Mouse (Mus musculus) cortical plate, adult 2 months (tissue): ENCODE results near the gene Ap4s1. TPM values are rescaled to one million over a fixed set of nuclear protein-coding genes. Genes with fewer than 3 reads are reported as not detected.

Source experiments
- H3K27ac ChIP-seq: fragments of 200-500 bp; 2 replicates; pipeline ENCODE4 v1.5.1; 2012; ENCODE audit warnings: low read length, control low read depth, inconsistent platforms; ENCODE audit not compliant: insufficient read depth
- H3K4me1 ChIP-seq: fragments of 200-500 bp; 2 replicates; pipeline ENCODE4 v1.6.1; 2011; ENCODE audit warnings: low read length; ENCODE audit not compliant: control insufficient read depth, insufficient read depth
- H3K4me3 ChIP-seq: fragments of 200-500 bp; 2 replicates; pipeline ENCODE4 v1.5.1; 2011; ENCODE audit warnings: mild to moderate bottlenecking, low read length, control low read depth; ENCODE audit not compliant: insufficient read depth
- CTCF ChIP-seq: fragments of 200-500 bp; IDR thresholded peaks from 2 replicates; pipeline ENCODE4 v1.5.1; 2011; ENCODE audit warnings: mild to moderate bottlenecking, control low read depth, low read length; ENCODE audit not compliant: insufficient read depth; ENCODE audit errors: extremely low read depth
- POLR2A ChIP-seq: fragments of 200-500 bp; IDR thresholded peaks from 2 replicates; pipeline ENCODE4 v1.6.1; 2011; ENCODE audit warnings: mild to moderate bottlenecking, low read length, control low read depth; ENCODE audit not compliant: insufficient read depth; ENCODE audit errors: extremely low read depth
- polyA plus RNA-seq: library from polyadenylated mRNA; depleted of rRNA; stranded (reverse); fragments of >200 nt; gene quantifications from 2 replicates; pipeline ENCODE4 v1.2.3, GENCODE M21; 2012

Gene Ap4s1
- polyA plus RNA-seq, 1 experiment = 52.6 TPM

GRCm38 (mm10) chr12:51703859-51704258, 13.0 kb downstream of the Ap4s1 start:
- peaks cover 1% of the 10 kb centered on the region; the same call in 1 of the 2 replicates for H3K4me1 ChIP-seq
- H3K4me3 ChIP-seq = no peak overlapping the region
- TF ChIP-seq CTCF (no peak), POLR2A (no peak)
- no peak overlapping the region for H3K27ac ChIP-seq

GRCm38 (mm10) chr12:51704572-51704971, 13.7 kb downstream of the Ap4s1 start:
- no peak overlapping the region for H3K4me3 ChIP-seq
- peaks cover 4% of the 10 kb centered on the region for H3K4me1 ChIP-seq
- no peak for TF ChIP-seq CTCF
- TF ChIP-seq POLR2A = no peak
- H3K27ac ChIP-seq = no peak overlapping the region

DNA sequence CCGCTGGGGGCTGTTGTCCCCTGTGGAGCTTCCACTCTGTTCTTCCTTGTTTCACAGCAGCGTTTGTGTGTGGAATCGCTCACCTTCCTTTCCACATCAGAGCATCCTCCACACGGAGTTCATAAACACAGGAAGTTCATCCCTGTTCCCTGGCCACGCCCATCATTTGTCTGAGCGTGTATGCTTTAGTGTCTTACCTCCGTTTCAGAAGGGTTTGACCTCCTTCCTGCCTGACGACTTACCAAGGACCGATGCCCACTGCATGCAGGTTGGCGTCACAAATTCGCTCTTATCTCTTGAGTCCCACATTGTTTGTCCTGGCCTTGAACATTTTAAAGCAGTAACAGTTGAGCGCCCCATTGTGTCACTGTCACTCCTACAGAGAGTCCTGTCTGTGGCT, 14.9 kb downstream of the Ap4s1 start:
- Histone ChIP-seq H3K27ac (no peak overlapping the region), H3K4me1 (peaks cover 7% of the 10 kb centered on the region), H3K4me3 (no peak overlapping the region)
- no peak for TF ChIP-seq POLR2A
- TF ChIP-seq CTCF = no peak

- H3K4me3 ChIP-seq = no peak overlapping the region
- H3K4me1 ChIP-seq = peaks cover 7% of the 10 kb centered on the region
- TF ChIP-seq POLR2A (no peak), CTCF (no peak)
- H3K27ac ChIP-seq = no peak overlapping the region
Measured at GRCm38 (mm10) chr12:51706673-51707235, 15.9 kb downstream of the Ap4s1 start.

DNA sequence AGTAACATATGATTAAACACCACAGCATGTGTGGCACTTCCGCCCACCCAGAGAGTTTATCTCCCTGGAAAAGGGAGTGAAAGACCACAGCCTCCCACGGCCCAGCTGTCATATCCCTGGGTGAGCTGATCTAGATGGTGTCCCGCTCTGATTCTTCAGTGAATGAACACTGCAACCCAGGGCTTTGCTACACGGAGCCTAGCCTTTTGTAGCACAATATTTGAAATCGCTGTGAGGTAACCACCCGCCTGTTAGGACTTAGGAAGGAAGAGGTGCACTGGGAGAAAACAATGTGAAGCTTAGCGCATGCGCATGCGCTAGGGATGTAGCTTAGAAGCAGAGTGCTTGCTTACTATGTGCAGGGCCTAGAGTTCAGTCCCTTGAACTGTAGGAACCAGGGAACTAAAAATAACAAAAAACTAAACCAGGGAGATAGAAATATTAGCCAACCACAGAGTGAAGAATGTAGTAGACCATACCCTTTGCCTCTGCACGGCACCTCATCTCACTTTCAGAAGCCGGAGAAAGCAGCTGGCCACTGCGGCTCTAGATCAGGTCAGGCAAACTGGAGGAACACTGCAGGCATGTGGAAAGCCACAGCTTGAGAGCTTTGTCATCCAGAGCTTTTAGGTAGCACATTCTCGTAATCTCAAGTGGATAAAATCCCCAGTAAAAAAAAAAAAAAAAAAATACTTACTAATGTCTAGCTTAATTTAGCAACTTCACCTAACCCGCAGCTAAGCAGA, 18.3 kb downstream of the Ap4s1 start:
- TF ChIP-seq POLR2A (no peak), CTCF (no peak)
- Histone ChIP-seq H3K27ac (no peak overlapping the region), H3K4me3 (no peak overlapping the region), H3K4me1 (peaks cover 7% of the 10 kb centered on the region)

DNA sequence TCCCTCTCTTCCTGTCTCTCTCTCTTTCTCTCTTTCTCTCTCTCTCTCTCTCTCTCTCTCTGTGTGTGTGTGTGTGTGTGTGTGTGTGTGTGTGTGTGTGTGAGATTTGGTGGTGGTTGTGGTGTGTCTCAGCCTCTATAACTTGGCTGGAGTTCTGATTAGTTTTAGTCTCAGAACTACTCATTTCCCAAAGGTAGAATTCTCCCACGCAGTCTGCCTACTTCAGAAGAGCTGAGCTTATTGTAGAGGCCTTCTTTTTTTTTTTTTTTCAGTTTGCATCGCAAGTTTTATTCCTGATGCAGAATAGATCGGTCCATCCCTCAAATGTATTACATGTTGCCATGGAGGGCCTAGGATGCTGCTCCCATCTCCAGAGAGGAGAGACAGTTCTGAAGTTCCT, 18.9 kb downstream of the Ap4s1 start:
- H3K27ac ChIP-seq = no peak overlapping the region
- peaks cover 7% of the 10 kb centered on the region for H3K4me1 ChIP-seq
- no peak overlapping the region for H3K4me3 ChIP-seq
- TF ChIP-seq CTCF = no peak
- TF ChIP-seq POLR2A = no peak

DNA sequence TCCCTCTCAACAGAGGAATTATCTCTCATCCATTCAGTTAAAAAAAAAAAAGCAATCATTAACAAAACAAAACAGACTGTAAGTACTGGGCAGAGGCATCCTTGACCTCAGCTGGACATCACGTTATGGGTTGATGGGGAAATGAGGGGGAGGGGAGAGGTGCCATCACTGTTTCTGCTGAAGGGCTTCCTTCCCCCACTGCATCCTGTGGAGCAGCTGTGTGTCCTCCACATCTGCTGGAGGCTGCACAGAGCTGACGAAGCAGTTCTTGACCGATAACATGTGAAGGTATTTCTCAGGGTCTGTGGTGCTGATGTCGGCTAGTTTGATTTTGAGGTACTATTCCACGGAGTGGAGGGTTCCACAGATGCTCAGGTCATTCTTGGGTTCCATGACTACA, 19.3 kb downstream of the Ap4s1 start:
- Histone ChIP-seq H3K4me3 (no peak overlapping the region), H3K4me1 (peaks cover 7% of the 10 kb centered on the region), H3K27ac (no peak overlapping the region)
- TF ChIP-seq POLR2A = no peak
- no peak for TF ChIP-seq CTCF

GRCm38 (mm10) chr12:51712685-51713084, 21.9 kb downstream of the Ap4s1 start:
- H3K4me1 ChIP-seq = peaks cover 10% of the 10 kb centered on the region
- TF ChIP-seq POLR2A (no peak), CTCF (no peak)
- no peak overlapping the region for H3K27ac ChIP-seq
- no peak overlapping the region for H3K4me3 ChIP-seq

- Histone ChIP-seq H3K27ac (no peak overlapping the region), H3K4me1 (peaks cover 2% of the 10 kb centered on the region), H3K4me3 (no peak overlapping the region)
- TF ChIP-seq POLR2A (no peak), CTCF (no peak)
Measured at GRCm38 (mm10) chr12:51718617-51719016, 27.8 kb downstream of the Ap4s1 start.

DNA sequence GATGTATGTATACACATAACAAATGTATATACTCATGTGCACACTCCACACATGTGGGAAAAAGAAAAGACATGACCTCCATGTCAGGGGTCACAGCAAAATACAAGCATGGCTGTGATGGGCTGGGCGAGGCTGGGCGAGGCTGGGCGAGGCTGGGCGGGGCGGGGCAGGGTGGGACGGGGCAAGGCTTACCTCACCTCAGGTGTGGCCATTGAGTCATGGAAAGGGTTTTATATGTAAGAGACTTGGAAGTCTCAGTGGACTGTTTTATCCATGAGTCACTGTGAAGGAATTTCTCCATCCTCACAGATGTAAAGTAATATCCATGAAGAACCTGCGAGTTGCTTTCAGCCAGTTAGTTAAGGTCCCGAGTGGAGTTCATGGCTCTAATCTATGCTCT, 31.0 kb downstream of the Ap4s1 start:
- H3K4me1 ChIP-seq = peaks cover 2% of the 10 kb centered on the region
- no peak overlapping the region for H3K4me3 ChIP-seq
- no peak overlapping the region for H3K27ac ChIP-seq
- no peak for TF ChIP-seq POLR2A
- no peak for TF ChIP-seq CTCF

GRCm38 (mm10) chr12:51729058-51729457, 38.2 kb downstream of the Ap4s1 start:
- no peak for TF ChIP-seq POLR2A
- no peak for TF ChIP-seq CTCF
- peak overlapping the region; percentile 73 for H3K27ac ChIP-seq
- peaks cover 3% of the 10 kb centered on the region; the same call in 1 of the 2 replicates for H3K4me1 ChIP-seq
- H3K4me3 ChIP-seq = no peak overlapping the region
